Mouse (Mus musculus): ENCODE measurements around the gene Map3k21.

DNA sequence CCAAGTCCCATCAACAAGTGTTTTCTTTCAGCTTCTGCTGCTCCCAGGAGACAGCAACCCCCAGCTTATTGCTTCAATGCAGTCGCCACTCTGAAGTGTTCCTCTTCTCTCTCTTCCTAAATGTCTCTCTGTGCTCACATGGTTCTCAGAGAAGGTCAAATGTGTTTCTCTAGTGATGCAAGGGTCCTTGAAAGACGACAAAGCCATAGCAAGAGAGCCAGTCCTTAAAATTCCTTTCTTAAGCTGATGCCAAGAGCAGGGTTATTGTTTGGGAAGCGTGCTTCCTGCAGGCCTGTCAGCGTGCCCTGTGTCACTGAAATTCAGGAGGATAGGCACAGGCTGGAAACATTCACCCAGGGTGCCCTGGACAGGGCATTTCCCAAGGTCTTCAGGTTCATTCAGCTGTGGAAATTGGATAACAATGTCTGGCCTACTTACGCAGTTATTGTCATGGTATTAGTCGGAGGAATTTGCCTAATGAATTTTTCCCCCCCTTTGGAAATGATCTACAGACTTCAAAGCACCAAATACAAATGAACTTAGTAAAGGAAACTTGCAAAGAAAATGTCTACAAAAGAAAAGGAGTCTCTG lies 76.8 kb downstream of the Map3k21 start:
- TF ChIP-seq CTCF (IDR thresholded peaks at IDR 0.05; ENCODE audit: borderline replicate concordance, extremely low read depth, insufficient read depth, insufficient read length) = no peak
- no peak for TF ChIP-seq POLR2A (IDR thresholded peaks at IDR 0.05; ENCODE audit: borderline replicate concordance, extremely low read depth, insufficient read depth, insufficient read length, poor library complexity, severe bottlenecking)

Measured in brain, embryonic 14.5 days (tissue).